Mouse (Mus musculus) megakaryocyte, embryonic 14.5 days (primary cell): ENCODE measurements around the gene Snx18.

Experiments used
- FLI1 ChIP-seq: IDR thresholded peaks from 2 replicates; pipeline ENCODE4 v1.6.1; 2012; ENCODE audit warnings: low read length, inconsistent platforms, mixed read lengths
- GATA1 ChIP-seq: IDR thresholded peaks from 3 replicates; pipeline ENCODE4 v1.6.1; 2012; ENCODE audit warnings: mixed read lengths, low read length, inconsistent platforms, borderline replicate concordance

DNA sequence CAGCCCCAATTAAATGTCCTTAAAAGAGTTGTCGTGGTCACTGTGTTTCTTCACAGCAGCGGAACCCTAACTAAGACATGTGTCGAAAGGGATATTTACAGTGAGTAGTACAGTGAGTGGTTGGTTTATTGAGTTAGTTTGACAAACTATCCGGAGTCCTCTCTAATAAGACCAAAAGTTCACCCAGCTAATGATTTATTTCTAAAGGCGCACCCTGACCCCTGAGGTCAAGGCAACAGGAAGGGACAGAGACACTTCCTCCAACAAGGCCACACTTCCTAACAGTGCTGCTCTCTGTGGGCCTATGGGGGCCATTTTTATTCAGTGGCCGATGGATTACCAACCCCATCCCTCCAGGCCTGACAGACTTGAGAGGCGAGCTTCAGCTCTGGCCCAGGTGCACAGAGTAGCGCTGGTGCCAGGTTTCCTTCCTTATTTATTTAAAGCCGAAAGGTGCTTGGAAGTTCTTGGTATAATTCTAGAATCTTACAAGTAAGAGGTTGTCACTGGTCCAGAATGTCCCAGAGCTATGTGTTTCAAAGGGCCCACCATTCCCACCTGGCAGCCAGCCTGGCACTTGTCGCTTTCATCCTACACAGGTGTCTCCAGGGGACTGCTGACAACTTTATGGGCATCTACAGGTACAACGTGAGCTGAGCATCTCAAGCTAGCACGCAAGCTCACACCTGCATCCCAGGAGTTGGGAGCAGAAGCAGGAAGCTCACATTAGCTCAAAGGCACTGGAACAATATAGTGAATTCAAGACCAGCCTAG is 16.3 kb downstream of the Snx18 start:
- TF ChIP-seq GATA1, result no peak
- TF ChIP-seq FLI1, result no peak
